Mouse (Mus musculus): ENCODE measurements at regions not wholly inside any gene's neighbourhood (a gene's known extent, or its start where the extent isn't known, plus 50 kb on each side); places are given as distances from the start of the nearest gene placed in this dataset.

DNA sequence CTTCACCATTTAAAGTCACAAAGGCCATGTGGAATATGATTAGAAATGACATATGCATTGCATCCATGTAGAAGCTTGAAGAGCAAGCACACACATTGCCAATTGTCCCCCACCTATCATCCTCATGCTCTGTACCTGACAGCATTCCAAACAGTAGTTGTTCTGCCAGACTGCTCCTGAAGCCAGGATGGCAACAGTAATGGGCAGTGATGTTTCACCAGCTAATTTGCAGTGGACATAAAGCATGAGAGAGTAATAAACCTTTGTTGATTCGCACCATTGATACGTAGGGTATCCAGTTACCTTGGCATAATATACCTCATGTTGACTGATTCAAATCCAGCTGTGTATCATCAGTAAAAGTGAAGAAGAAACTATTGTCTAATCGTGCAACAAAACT is 606.5 kb upstream of the Celf2 start:
- Histone ChIP-seq H3K4me3 (no peak overlapping the region), H3K36me3 (no peaks in the 10 kb centered on the region), H3K27me3 (ENCODE audit: low read depth, poor library complexity, severe bottlenecking) (no peaks in the 10 kb centered on the region), H3K27ac (replicated peaks) (no peak overlapping the region), H3K4me1 (no peaks in the 10 kb centered on the region), H3K9me3 (replicated peaks) (no peaks in the 10 kb centered on the region)
- whole genome bisulfite sequencing: 83% methylated on average over 3 of the region's 3 CpGs
- no peak for DNase-seq (ENCODE audit: low spot score)

DNA sequence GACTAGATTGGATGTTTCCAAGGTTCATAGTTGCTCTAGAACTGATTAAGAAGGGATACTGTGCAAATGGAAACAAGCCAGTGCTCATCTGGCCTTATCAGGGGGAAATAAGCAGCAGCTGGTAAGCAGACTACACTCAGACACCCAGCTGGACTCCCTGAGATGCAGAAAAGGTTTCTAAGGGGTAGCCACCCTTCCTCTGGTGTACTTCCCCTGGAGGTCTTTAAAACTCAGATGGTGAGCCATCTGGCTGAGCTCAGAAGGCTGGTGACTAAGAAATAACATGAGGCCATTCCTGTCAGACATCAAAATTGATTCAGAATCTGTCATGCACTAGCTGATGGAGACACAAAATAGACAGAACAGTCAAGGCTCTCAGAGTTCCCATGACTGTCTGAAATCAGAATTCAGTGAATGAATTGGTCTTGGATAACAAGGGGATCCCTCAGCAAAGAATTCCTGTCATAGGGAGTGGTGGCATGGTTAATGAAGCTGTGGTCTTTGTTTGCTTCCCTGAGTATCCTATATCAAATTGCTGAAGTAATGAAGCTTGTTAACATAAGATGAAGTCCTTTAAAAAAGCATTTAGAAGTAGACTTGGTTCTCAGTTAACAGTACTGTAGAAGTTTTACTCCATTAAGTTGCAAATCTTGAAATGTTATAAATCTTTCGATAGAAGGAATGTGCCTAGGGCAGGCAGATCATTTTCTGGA is 603.2 kb upstream of the Celf2 start:
- H3K4me3 ChIP-seq: no peak overlapping the region
- no peaks in the 10 kb centered on the region for H3K9me3 ChIP-seq (replicated peaks)
- H3K27me3 ChIP-seq (ENCODE audit: low read depth, poor library complexity, severe bottlenecking): no peaks in the 10 kb centered on the region
- H3K4me1 ChIP-seq: no peaks in the 10 kb centered on the region
- H3K36me3 ChIP-seq: no peaks in the 10 kb centered on the region
- DNase-seq (ENCODE audit: low spot score): no peak
- 89% methylated on average over 1 of the region's 1 CpGs for WGBS
- no peak overlapping the region for H3K27ac ChIP-seq (replicated peaks)

DNA sequence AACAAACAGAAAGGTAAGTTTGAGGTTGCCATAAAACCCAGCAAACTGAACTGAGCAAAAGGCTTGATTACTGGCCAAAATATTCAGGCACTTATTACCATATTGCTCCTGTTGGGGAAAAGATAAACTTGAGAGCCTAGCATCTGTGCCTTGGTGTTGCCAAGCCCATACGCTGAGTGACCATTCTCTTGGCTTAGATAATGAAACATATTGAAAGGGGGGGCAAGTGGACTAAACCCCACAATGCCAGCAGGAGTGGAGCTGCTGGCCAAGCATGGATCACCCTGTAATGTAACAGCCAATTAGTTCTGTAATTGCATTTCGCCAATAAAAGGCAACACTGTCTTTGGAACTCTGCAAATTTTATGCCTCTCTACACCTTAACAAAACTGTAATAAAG is 584.8 kb upstream of the Celf2 start:
- no peak overlapping the region for H3K27ac ChIP-seq (replicated peaks)
- H3K36me3 ChIP-seq: no peaks in the 10 kb centered on the region
- no peaks in the 10 kb centered on the region for H3K9me3 ChIP-seq (replicated peaks)
- no peak overlapping the region for H3K4me3 ChIP-seq
- WGBS: 89% methylated on average over 2 of the region's 2 CpGs
- DNase-seq (ENCODE audit: low spot score): no peak
- H3K27me3 ChIP-seq (ENCODE audit: low read depth, poor library complexity, severe bottlenecking): no peaks in the 10 kb centered on the region
- H3K4me1 ChIP-seq: no peaks in the 10 kb centered on the region

DNA sequence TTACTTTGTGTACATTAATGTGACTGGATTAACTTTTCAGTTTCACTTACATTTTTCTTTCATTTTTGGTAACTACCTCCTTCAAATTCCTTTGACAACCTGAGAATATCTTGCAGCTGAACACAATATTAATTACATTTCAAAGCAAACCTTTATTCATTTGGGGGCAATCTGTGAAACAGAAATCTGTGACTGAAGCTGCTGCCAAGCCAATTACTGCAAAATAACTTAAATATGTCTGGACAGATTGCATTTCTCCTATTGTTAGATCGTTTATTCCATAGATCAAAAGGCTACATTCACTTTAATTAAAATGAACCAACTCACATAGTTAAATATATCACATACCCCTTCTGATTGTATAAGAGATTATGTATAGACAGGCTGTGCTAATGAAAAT is 558.5 kb upstream of the Celf2 start:
- H3K9me3 ChIP-seq (replicated peaks): no peaks in the 10 kb centered on the region
- no peak overlapping the region for H3K4me3 ChIP-seq
- DNase-seq (ENCODE audit: low spot score): no peak
- no peaks in the 10 kb centered on the region for H3K27me3 ChIP-seq (ENCODE audit: low read depth, poor library complexity, severe bottlenecking)
- no peaks in the 10 kb centered on the region for H3K4me1 ChIP-seq
- H3K36me3 ChIP-seq: no peaks in the 10 kb centered on the region
- 65% methylated on average over 1 of the region's 1 CpGs for WGBS
- H3K27ac ChIP-seq (replicated peaks): no peak overlapping the region

DNA sequence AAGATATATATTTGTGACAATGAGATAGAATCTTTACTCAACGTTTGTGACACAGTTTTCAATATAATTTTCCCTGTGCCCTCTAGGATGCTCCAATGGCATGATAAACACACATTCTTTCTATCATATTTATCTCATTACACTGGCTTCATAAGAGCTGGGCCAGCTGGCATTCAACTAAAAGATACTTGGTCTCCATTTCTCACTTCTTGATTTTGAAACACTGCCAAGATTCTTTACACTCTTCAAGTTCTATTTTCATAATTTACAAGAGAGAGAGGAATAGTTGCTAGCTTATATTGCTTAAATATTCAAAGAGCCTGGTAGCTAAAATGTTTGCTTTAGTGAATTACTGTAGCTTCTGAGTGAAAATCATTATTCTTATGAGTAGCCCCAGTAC is 552.3 kb upstream of the Celf2 start:
- Histone ChIP-seq H3K27me3 (ENCODE audit: low read depth, poor library complexity, severe bottlenecking) (no peaks in the 10 kb centered on the region), H3K4me3 (no peak overlapping the region), H3K9me3 (replicated peaks) (no peaks in the 10 kb centered on the region), H3K27ac (replicated peaks) (no peak overlapping the region), H3K4me1 (no peaks in the 10 kb centered on the region), H3K36me3 (no peaks in the 10 kb centered on the region)
- WGBS: 55% methylated on average over 1 of the region's 1 CpGs
- no peak for DNase-seq (ENCODE audit: low spot score)

DNA sequence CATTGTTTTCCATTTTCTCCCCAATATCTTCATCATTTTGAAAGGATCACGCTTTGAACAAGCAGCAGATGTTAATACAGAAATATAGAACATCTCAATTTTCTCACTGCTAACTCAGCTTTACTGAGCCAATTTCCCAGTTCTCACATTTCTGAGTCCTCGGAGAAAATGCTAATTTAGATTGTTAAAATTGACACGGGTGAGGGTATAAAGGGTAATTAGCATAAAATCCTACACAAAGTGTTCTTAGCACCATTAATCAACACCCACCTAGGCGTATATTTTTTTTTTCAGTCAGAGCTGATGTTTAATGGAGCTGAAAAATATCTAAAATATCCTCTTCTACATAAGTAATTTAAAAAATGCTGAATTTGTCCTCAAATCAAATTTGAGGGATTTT is 519.8 kb upstream of the Celf2 start:
- Histone ChIP-seq H3K27ac (replicated peaks) (no peak overlapping the region), H3K27me3 (ENCODE audit: low read depth, poor library complexity, severe bottlenecking) (no peaks in the 10 kb centered on the region)
- 77% methylated on average over 4 of the region's 4 CpGs for WGBS

DNA sequence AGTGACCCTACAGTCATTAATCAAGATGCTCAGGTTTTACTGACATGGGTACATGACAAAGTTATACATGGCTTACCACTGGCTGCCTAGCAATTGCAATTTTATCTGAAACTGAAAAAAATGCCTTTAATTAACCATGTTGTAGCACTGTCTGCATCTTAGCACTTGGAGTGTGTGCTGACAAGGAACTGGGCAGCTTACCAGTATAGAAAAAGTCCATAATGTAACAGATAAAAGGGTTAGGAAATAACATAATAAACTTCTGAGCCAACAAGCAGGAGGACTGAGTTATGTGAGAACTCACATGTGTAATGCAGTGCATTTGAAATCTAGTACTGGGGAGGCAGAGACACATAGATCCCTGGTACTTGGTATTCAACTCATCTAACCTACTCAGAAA is 518.2 kb upstream of the Celf2 start:
- no peak for DNase-seq (ENCODE audit: low spot score)
- no peaks in the 10 kb centered on the region for H3K36me3 ChIP-seq
- no peak overlapping the region for H3K4me3 ChIP-seq
- no peaks in the 10 kb centered on the region for H3K27me3 ChIP-seq (ENCODE audit: low read depth, poor library complexity, severe bottlenecking)
- H3K4me1 ChIP-seq: no peaks in the 10 kb centered on the region
- H3K9me3 ChIP-seq (replicated peaks): no peaks in the 10 kb centered on the region
- H3K27ac ChIP-seq (replicated peaks): no peak overlapping the region

More for the DNA sequence above, 519.8 kb upstream of the Celf2 start:
- DNase-seq (ENCODE audit: low spot score): no peak
- Histone ChIP-seq H3K36me3 (no peaks in the 10 kb centered on the region), H3K4me1 (no peaks in the 10 kb centered on the region), H3K4me3 (no peak overlapping the region), H3K9me3 (replicated peaks) (no peaks in the 10 kb centered on the region)

DNA sequence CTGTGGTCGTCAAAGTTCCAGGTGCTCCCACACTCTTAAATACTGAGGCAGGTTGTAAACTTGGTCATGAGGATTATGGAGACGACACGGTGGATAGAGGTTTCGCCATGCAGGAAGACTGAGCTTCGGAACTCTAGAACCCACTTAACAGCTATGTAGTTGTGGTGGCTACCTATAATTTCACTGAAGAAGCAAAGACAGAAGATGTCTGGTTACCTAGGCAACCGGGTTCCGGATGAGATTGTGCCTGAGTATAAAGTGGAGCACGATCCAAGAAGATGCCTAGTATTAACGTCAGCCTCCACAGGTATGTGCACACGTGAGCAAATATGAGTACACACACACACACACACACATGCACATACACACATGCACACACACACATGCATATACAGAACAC is 517.3 kb upstream of the Celf2 start:
- DNase-seq (ENCODE audit: low spot score): no peak
- Histone ChIP-seq H3K27ac (replicated peaks) (no peak overlapping the region), H3K4me1 (no peaks in the 10 kb centered on the region), H3K4me3 (no peak overlapping the region), H3K9me3 (replicated peaks) (no peaks in the 10 kb centered on the region), H3K27me3 (ENCODE audit: low read depth, poor library complexity, severe bottlenecking) (no peaks in the 10 kb centered on the region), H3K36me3 (no peaks in the 10 kb centered on the region)
- WGBS: 91% methylated on average over 10 of the region's 10 CpGs

DNA sequence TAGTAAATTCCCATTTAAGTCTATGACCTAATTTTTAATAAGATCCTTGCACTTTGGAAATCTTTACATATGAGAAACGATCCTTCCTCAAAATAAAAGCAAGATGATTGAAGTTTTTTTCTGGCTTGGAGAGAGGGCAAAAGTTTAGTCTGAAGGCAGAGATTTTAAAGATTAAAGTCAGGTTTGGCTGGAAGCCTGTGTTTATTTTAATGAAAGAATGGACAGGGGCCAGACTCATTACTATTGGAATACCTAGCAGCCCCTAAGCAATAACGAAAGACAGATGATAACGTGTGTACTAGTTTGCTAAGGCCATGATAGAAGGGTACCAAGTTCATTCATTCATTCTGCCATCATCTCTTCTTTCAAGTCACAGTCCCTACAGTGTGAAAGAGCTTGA is 513.3 kb upstream of the Celf2 start:
- Histone ChIP-seq H3K4me3 (no peak overlapping the region), H3K9me3 (replicated peaks) (no peaks in the 10 kb centered on the region), H3K27me3 (ENCODE audit: low read depth, poor library complexity, severe bottlenecking) (no peaks in the 10 kb centered on the region), H3K27ac (replicated peaks) (no peak overlapping the region), H3K36me3 (no peaks in the 10 kb centered on the region), H3K4me1 (no peaks in the 10 kb centered on the region)
- no peak for DNase-seq (ENCODE audit: low spot score)
- WGBS: 90% methylated on average over 3 of the region's 3 CpGs

DNA sequence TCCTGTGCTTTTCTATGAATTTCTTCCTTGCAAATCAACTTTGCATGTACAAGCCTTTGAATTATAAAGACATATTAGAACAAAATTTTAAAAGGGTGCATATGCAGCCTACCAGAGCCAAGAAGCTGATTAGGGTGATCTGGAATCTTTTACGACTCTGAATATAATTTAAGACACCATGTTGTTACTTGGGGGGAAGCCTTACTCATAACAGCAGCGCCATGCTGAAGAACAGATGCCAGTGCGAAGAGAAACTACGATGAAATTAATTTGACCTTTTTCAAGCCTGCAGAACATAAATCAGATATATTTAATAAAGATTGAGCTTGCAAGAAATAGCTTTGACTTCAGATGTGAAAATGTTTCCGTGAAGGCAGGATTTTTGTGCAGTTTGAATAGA is 512.7 kb upstream of the Celf2 start:
- no peaks in the 10 kb centered on the region for H3K36me3 ChIP-seq
- H3K9me3 ChIP-seq (replicated peaks): no peaks in the 10 kb centered on the region
- no peaks in the 10 kb centered on the region for H3K27me3 ChIP-seq (ENCODE audit: low read depth, poor library complexity, severe bottlenecking)
- WGBS: 90% methylated on average over 5 of the region's 5 CpGs
- no peaks in the 10 kb centered on the region for H3K4me1 ChIP-seq
- DNase-seq (ENCODE audit: low spot score): no peak
- H3K27ac ChIP-seq (replicated peaks): no peak overlapping the region
- H3K4me3 ChIP-seq: no peak overlapping the region

DNA sequence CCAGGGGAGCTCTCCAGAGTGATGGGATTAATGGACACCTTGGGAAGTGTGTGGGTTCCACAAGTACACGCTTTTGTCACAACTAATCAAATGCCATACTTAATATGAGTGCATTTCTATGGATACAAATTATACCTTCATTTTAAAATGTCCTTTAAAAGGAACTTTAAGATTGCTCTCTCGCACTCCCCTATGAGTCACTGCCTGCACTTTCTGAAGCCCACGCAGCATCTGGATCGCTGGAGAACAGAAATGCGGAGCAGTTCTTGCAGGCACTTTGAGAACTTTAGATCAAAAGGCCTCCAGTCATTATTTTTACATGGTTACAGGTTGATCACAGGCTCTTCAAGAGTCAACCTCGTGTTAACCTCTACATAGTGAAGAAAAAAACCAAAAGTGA is 503.5 kb upstream of the Celf2 start:
- no peak overlapping the region for H3K4me3 ChIP-seq
- no peak for DNase-seq (ENCODE audit: low spot score)
- WGBS: 94% methylated on average over 6 of the region's 6 CpGs
- H3K27me3 ChIP-seq (ENCODE audit: low read depth, poor library complexity, severe bottlenecking): no peaks in the 10 kb centered on the region
- H3K27ac ChIP-seq (replicated peaks): no peak overlapping the region
- no peaks in the 10 kb centered on the region for H3K4me1 ChIP-seq
- no peaks in the 10 kb centered on the region for H3K36me3 ChIP-seq
- no peaks in the 10 kb centered on the region for H3K9me3 ChIP-seq (replicated peaks)

DNA sequence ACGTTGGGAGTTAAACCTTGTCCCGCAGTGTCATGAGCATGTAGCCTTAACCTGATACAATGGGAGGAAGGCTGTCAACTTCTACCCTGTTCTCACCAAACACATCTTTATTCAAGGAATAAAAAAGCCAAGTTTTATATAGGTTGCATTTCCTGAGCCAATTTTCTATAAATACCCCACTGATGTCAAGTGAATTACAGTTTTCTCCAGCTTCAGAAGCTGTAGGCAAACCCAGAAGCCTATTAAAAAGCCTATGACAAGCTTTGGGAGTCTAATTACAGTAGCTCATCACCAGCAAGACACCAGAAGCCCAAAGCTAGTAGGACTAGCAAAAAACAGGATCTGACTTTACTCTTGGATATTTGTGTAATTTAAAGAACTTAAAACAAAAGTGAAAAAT is 490.1 kb upstream of the Celf2 start:
- Histone ChIP-seq H3K36me3 (no peaks in the 10 kb centered on the region), H3K27me3 (ENCODE audit: low read depth, poor library complexity, severe bottlenecking) (no peaks in the 10 kb centered on the region), H3K27ac (replicated peaks) (no peak overlapping the region), H3K4me3 (no peak overlapping the region), H3K9me3 (replicated peaks) (no peaks in the 10 kb centered on the region), H3K4me1 (no peaks in the 10 kb centered on the region)
- WGBS: 93% methylated on average over 2 of the region's 2 CpGs
- no peak for DNase-seq (ENCODE audit: low spot score)

DNA sequence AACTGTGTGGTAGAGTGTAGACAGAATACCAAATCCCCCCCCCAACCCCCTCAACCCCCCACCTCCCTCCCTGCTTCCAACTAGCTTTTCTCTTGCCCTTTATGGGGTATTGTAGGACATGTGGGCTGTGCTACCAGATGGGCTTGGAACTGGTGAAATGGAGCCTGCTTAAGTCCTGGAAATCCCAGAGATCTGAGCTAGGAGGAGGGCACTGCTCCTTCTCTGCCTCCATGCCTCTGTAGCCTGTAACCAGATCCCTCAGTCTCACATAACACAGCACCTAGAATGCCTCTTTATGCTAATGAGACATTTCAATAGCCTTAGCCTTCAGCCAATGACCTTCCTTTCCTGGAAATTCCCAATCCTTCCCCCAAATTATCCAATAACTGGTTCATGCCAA is 465.1 kb upstream of the Celf2 start:
- DNase-seq (ENCODE audit: low spot score): no peak
- no peaks in the 10 kb centered on the region for H3K27me3 ChIP-seq (ENCODE audit: low read depth, poor library complexity, severe bottlenecking)
- no peak overlapping the region for H3K27ac ChIP-seq (replicated peaks)

DNA sequence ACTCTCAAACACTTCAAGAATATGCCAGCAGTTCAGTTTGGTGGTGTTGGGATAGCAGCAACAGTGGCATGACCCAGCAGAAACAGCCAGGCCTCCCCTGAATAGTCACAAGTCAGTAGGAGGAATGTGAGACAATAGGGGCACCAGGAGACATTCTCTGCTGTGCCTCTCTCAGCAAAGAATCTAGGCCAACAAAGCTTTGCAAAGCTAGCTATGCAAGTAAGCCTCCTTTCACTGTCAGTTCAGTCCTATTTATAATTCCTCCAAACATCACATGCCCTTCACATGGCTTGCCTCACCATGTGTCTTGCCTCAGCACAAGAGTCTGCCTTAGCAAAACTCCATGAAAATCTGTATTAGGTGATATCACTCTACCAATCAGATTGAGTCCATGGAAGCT is 454.1 kb upstream of the Celf2 start:
- no peaks in the 10 kb centered on the region for H3K27me3 ChIP-seq (ENCODE audit: low read depth, poor library complexity, severe bottlenecking)
- H3K27ac ChIP-seq (replicated peaks): no peak overlapping the region
- no peak overlapping the region for H3K4me3 ChIP-seq
- no peaks in the 10 kb centered on the region for H3K36me3 ChIP-seq
- no peaks in the 10 kb centered on the region for H3K4me1 ChIP-seq
- no peak for DNase-seq (ENCODE audit: low spot score)
- no peaks in the 10 kb centered on the region for H3K9me3 ChIP-seq (replicated peaks)

More for the DNA sequence above, 465.1 kb upstream of the Celf2 start:
- Histone ChIP-seq H3K4me1 (no peaks in the 10 kb centered on the region), H3K36me3 (no peaks in the 10 kb centered on the region), H3K9me3 (replicated peaks) (no peaks in the 10 kb centered on the region), H3K4me3 (no peak overlapping the region)

All from midbrain, embryonic 10.5 days (tissue).